Mouse (Mus musculus) MEL (cell line): ENCODE data around the gene Flot2. TPM values are rescaled to one million over a fixed set of nuclear protein-coding genes. Genes with fewer than 3 reads are reported as not detected.

ENCODE experiments used
- DNase-seq: peaks from one replicate; pipeline ENCODE4 v3.0.0; 2011; ENCODE audit warnings: low read depth, low spot score
- H3K27ac ChIP-seq: 2 replicates; pipeline ENCODE4 v1.5.1; 2012; ENCODE audit warnings: low read depth, mild to moderate bottlenecking, control low read depth, low read length, moderate library complexity; ENCODE audit not compliant: control insufficient read depth
- H3K27me3 ChIP-seq, 2 experiments: fragments of 150-350 bp in 1 of 2; sonication (generic) in 1 of 2; 2 replicates each; pipeline ENCODE4 v1.6.1; 2012; ENCODE audit warnings: low read length in 2 of 2, mild to moderate bottlenecking in 2 of 2, improper control_type of control experiment in 1 of 2, moderate library complexity in 1 of 2; ENCODE audit not compliant: insufficient read depth in 2 of 2, control insufficient read depth in 1 of 2
- H3K36me3 ChIP-seq, 2 experiments: 2 replicates each; pipeline ENCODE4 v1.6.1; 2012 to 2014; ENCODE audit warnings: low read length in 2 of 2, improper control_type of control experiment in 1 of 2, inconsistent platforms in 1 of 2, mild to moderate bottlenecking in 1 of 2; ENCODE audit not compliant: insufficient read depth in 2 of 2, control insufficient read depth in 1 of 2
- H3K4me1 ChIP-seq, 2 experiments: fragments of 150-350 bp in 1 of 2; sonication (generic) in 1 of 2; 2 replicates each; pipeline ENCODE4 v1.6.1; 2012; ENCODE audit warnings: low read length in 2 of 2, improper control_type of control experiment in 1 of 2, mild to moderate bottlenecking in 1 of 2; ENCODE audit not compliant: insufficient read depth in 2 of 2, control insufficient read depth in 1 of 2
- H3K4me3 ChIP-seq, 2 experiments: fragments of 150-350 bp in 1 of 2; sonication (generic) in 1 of 2; 2 replicates each; pipeline ENCODE4 v1.5.1; 2012; ENCODE audit warnings: low read depth in 2 of 2, low read length in 2 of 2, mild to moderate bottlenecking in 2 of 2, moderate library complexity in 2 of 2, control low read depth in 1 of 2, improper control_type of control experiment in 1 of 2; ENCODE audit not compliant: control insufficient read depth in 1 of 2, insufficient read depth in 1 of 2
- H3K79me2 ChIP-seq: 2 replicates; pipeline ENCODE4 v1.6.1; 2012; ENCODE audit warnings: mild to moderate bottlenecking, low read length, moderate library complexity; ENCODE audit not compliant: control insufficient read depth, poor library complexity, insufficient read depth
- H3K9ac ChIP-seq: 2 replicates; pipeline ENCODE4 v1.6.1; 2012; ENCODE audit warnings: low read depth, mild to moderate bottlenecking, control low read depth, low read length, moderate library complexity; ENCODE audit not compliant: control insufficient read depth, poor library complexity, severe bottlenecking
- H3K9me3 ChIP-seq: fragments of 150-350 bp; sonication (generic); replicated peaks from 2 replicates; pipeline ENCODE4 v1.6.1; 2012; ENCODE audit warnings: mild to moderate bottlenecking, low read length, improper control_type of control experiment, moderate library complexity; ENCODE audit not compliant: insufficient read depth
- BHLHE40 ChIP-seq: IDR thresholded peaks from 2 replicates; pipeline ENCODE4 v1.6.1; 2012; ENCODE audit warnings: low read depth, mild to moderate bottlenecking, inconsistent platforms, low read length, improper control_type of control experiment, borderline replicate concordance
- CHD1 ChIP-seq: IDR thresholded peaks from 2 replicates; pipeline ENCODE4 v1.6.1; 2012; ENCODE audit warnings: low read depth, mild to moderate bottlenecking, inconsistent platforms, low read length, improper control_type of control experiment
- CHD2 ChIP-seq: IDR thresholded peaks from 2 replicates; pipeline ENCODE4 v1.6.1; 2011; ENCODE audit warnings: low read length, improper control_type of control experiment
- CTCF ChIP-seq, 3 experiments: IDR thresholded peaks in 2 of 3; conservative IDR thresholded peaks in 1 of 3; 2 replicates each; pipeline ENCODE4 v1.5.1; 2011 to 2012; ENCODE audit warnings: low read length in 3 of 3, low read depth in 2 of 3, mild to moderate bottlenecking in 2 of 3, improper control_type of control experiment in 1 of 3, inconsistent platforms in 1 of 3, mixed read lengths in 1 of 3, moderate library complexity in 1 of 3; ENCODE audit not compliant: control insufficient read depth in 1 of 3, insufficient read depth in 1 of 3, poor library complexity in 1 of 3, severe bottlenecking in 1 of 3
- MAFK ChIP-seq: IDR thresholded peaks from 2 replicates; pipeline ENCODE4 v1.6.1; 2011; ENCODE audit warnings: low read depth, mild to moderate bottlenecking, low read length, improper control_type of control experiment, borderline replicate concordance
- MAX ChIP-seq: IDR thresholded peaks from 2 replicates; pipeline ENCODE4 v1.6.1; 2011; ENCODE audit warnings: low read length, improper control_type of control experiment
- MEF2A ChIP-seq: IDR thresholded peaks from 2 replicates; pipeline ENCODE4 v1.6.1; 2014; ENCODE audit warnings: low read depth, mild to moderate bottlenecking, inconsistent platforms, low read length, improper control_type of control experiment; ENCODE audit not compliant: poor library complexity, insufficient replicate concordance, severe bottlenecking; ENCODE audit errors: extremely low read depth
- MXI1 ChIP-seq: IDR thresholded peaks from 2 replicates; pipeline ENCODE4 v1.6.1; 2011; ENCODE audit warnings: mild to moderate bottlenecking, low read depth, low read length, improper control_type of control experiment
- NRF1 ChIP-seq: IDR thresholded peaks from 2 replicates; pipeline ENCODE4 v1.6.1; 2014; ENCODE audit warnings: low read depth, mild to moderate bottlenecking, inconsistent platforms, low read length, improper control_type of control experiment, moderate library complexity; ENCODE audit not compliant: poor library complexity, insufficient read depth, severe bottlenecking
- POLR2A ChIP-seq, 2 experiments: IDR thresholded peaks; 2 replicates each; pipeline ENCODE4 v1.6.1; 2011 to 2012; ENCODE audit warnings: low read length in 2 of 2, mild to moderate bottlenecking in 2 of 2, control low read depth in 1 of 2, improper control_type of control experiment in 1 of 2, low read depth in 1 of 2, moderate library complexity in 1 of 2; ENCODE audit not compliant: control insufficient read depth in 1 of 2, insufficient read depth in 1 of 2, poor library complexity in 1 of 2
- POLR2AphosphoS2 ChIP-seq: IDR thresholded peaks from 2 replicates; pipeline ENCODE4 v1.6.1; 2011; ENCODE audit warnings: low read length, improper control_type of control experiment
- RCOR1 ChIP-seq: IDR thresholded peaks from 2 replicates; pipeline ENCODE4 v1.6.1; 2012; ENCODE audit warnings: low read depth, mild to moderate bottlenecking, inconsistent platforms, low read length, improper control_type of control experiment
- SMC3 ChIP-seq: IDR thresholded peaks from 2 replicates; pipeline ENCODE4 v1.6.1; 2011; ENCODE audit warnings: low read depth, low read length, improper control_type of control experiment
- TAL1 ChIP-seq: IDR thresholded peaks from 2 replicates; pipeline ENCODE4 v1.6.1; 2012; ENCODE audit warnings: mild to moderate bottlenecking, inconsistent platforms, low read length, moderate library complexity, mixed read lengths
- TBP ChIP-seq: IDR thresholded peaks from 2 replicates; pipeline ENCODE4 v1.8.0; 2011; ENCODE audit warnings: low read depth, low read length, improper control_type of control experiment
- UBTF ChIP-seq: IDR thresholded peaks from 2 replicates; pipeline ENCODE4 v1.6.1; 2012; ENCODE audit warnings: low read depth, mild to moderate bottlenecking, inconsistent platforms, low read length, improper control_type of control experiment, moderate library complexity, borderline replicate concordance; ENCODE audit not compliant: insufficient read depth
- ZC3H11A ChIP-seq: IDR thresholded peaks from 2 replicates; pipeline ENCODE4 v1.6.1; 2012; ENCODE audit warnings: low read depth, mild to moderate bottlenecking, inconsistent platforms, low read length, improper control_type of control experiment
- ZNF384 ChIP-seq: IDR thresholded peaks from 2 replicates; pipeline ENCODE4 v1.6.1; 2012; ENCODE audit warnings: low read depth, mild to moderate bottlenecking, inconsistent platforms, low read length, improper control_type of control experiment
- polyA plus RNA-seq, 2 experiments: library from polyadenylated mRNA; stranded (reverse) in 1 of 2; unstranded in 1 of 2; fragments of >175 nt in 1 of 2; fragments of >200 nt in 1 of 2; gene quantifications; 2 replicates each; pipeline versions ENCODE4 v1.2.1 to v1.2.4; 2012; ENCODE audit warnings: low replicate concordance in 2 of 2, low read depth in 1 of 2; ENCODE audit not compliant: insufficient read length in 2 of 2, insufficient read depth in 1 of 2, missing spikeins in 1 of 2
- total RNA-seq: library from RNA; depleted of rRNA; stranded (reverse); fragments of 300-350 nt; gene quantifications from 2 replicates; pipeline ENCODE4 v1.2.3, GENCODE M21; 2012

Flot2 gene
- total and polyA plus RNA-seq, 3 experiments, result 0.08 to 0.15 TPM; not detected in 1

DNA sequence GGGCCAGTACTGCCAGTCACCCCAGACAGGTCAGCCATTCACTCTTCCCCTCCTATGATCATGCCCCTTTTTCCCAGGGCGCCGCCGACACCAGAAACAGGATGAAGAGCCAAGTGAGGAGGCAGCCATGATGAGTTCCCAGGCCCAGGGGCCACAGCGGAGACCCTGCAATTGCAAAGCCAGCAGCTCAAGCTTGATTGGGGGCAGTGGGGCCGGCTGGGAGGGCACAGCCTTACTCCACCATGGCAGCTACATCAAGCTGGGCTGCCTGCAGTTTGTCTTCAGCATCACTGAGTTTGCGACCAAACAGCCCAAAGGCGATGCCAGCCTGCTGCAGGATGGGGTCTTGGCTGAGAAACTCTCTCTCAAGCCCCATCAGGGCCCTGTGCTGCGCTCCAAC, 8.5 kb upstream of the Flot2 start (continued):
- TF ChIP-seq RCOR1, result no peak

DNA sequence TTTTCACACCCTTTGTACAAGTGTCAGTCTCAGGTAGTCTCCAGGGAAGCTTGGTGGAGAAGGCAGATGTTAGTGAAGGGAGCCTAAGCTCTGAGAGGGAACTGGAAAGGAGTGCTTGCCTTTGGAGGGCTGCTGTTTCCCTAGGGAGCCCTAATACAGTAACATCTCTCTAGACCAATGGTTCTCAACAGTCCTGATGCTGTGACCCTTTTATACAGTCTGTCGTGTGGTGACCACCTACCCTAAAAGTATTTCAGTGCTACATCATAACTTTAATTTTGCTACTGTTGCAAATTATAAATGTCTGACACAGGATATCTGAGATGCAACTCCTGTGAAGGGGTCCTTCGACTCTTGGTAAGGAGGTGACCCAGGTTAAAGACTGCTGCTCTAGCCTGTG, 7.1 kb upstream of the Flot2 start:
- no peak overlapping the region for H3K27ac ChIP-seq
- H3K9ac ChIP-seq, result no peak overlapping the region
- H3K4me3 ChIP-seq, result no peak overlapping the region
- H3K27me3 ChIP-seq, result no peaks in the 10 kb centered on the region
- H3K4me1 ChIP-seq, result peaks cover 6 to 12% of the 10 kb centered on the region in 2 experiments
- peaks cover 8 to 12% of the 10 kb centered on the region in 2 experiments for H3K36me3 ChIP-seq
- peaks cover 8% of the 10 kb centered on the region; the same call in 1 of the 2 replicates for H3K79me2 ChIP-seq
- TF ChIP-seq MAFK (no peak), MAX (no peak), NRF1 (no peak), BHLHE40 (no peak), CHD1 (no peak), MXI1 (no peak), TAL1 (no peak), SMC3 (no peak), UBTF (no peak), POLR2A (IDR thresholded peaks at IDR 0.05; ENCODE audit: control insufficient read depth in 1 of 2, insufficient read depth in 1 of 2, low read depth in 1 of 2, low read length in 2 of 2, poor library complexity in 1 of 2) (no peak), CHD2 (no peak), TBP (no peak), POLR2AphosphoS2 (no peak), MEF2A (no peak), CTCF (IDR thresholded peaks at IDR 0.05 in 2 of 3, conservative IDR thresholded peaks at IDR 0.05 in 1 of 3; ENCODE audit: control insufficient read depth in 1 of 3, insufficient read depth in 1 of 3, low read depth in 2 of 3, low read length in 3 of 3, poor library complexity in 1 of 3, severe bottlenecking in 1 of 3) (no peak), ZC3H11A (no peak)
- no peak for DNase-seq
- H3K9me3 ChIP-seq, result no peaks in the 10 kb centered on the region

DNA sequence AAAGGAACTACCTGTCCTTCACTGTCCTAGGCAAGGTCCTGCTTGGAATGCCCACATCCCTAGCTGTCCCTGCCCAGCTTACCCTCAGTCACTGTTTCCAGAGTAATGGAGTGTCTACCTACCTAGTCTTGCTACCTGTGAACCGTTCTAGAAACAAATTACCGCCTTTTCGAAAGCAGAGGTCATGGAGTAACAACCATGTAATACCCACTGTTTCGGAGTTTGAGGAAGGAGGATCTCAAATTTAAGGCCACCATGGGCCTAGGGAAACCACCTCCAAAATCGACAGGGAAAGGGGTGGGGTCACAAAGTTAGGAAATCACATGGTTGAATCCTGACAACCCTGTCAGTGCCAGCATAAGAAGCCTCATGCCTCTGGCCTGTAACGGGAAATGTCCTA, 6.3 kb upstream of the Flot2 start:
- Histone ChIP-seq H3K27ac (peak overlapping the region; percentile 38), H3K79me2 (peaks cover 8% of the 10 kb centered on the region; the same call in 1 of the 2 replicates), H3K9me3 (no peaks in the 10 kb centered on the region), H3K4me1 (peaks cover 6 to 12% of the 10 kb centered on the region in 2 experiments), H3K27me3 (no peaks in the 10 kb centered on the region), H3K4me3 (peak overlapping the region; percentile 37 to 56; a peak in 3 of 4 replicates), H3K36me3 (peaks cover under 1 to 12% of the 10 kb centered on the region in 2 experiments; a peak in 3 of 4 replicates), H3K9ac (peak overlapping the region; percentile 87)
- DNase-seq, result no peak
- no peak for TF ChIP-seq ZC3H11A
- TF ChIP-seq ZNF384, result no peak
- TF ChIP-seq CHD1, result no peak
- TF ChIP-seq POLR2A (IDR thresholded peaks at IDR 0.05; ENCODE audit: control insufficient read depth in 1 of 2, insufficient read depth in 1 of 2, low read depth in 1 of 2, low read length in 2 of 2, poor library complexity in 1 of 2), result no peak
- TF ChIP-seq RCOR1, result no peak
- TF ChIP-seq POLR2AphosphoS2, result peak; percentile 89; the same call in 1 of the 2 replicates
- TF ChIP-seq UBTF, result no peak
